12 mouse cellular contexts compared by ENCODE assay signal in the genomic region with DNA sequence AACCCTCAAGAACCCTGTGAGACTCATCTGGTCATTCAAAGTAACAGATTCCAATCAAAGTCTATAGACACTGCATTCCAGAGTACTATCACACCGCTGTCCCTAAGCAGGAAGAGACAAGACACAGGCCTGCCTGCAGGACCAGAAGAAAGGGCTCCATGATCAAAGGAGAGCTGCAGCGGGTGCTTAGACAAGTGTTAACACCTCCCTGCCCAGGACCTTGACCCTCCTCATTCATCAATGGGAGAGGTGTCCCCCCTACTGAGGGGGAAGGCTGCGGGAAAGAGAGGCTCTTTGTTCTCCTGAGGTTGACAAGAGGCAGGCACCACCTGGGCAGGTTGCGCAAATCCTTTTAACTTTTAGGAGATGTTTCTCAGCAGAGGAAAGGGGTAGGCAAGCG. TPM values are rescaled to one million over a fixed set of nuclear protein-coding genes. Genes with fewer than 3 reads are reported as not detected.
DNase-seq lines count a peak whose midpoint lies in the region; ATAC-seq lines count a peak whose summit lies in the region.
"Had no signal": no experiment of that assay in that cellular context is flagged by ENCODE, and none has a peak within 500 bp of the region (broad histone marks: within the 10 kb centered on the region; RNA-seq: fewer than 3 reads in every experiment).

No protein-coding gene starts in this region.

- peaks cover 20% of the 10 kb centered on the region for H3K36me3 ChIP-seq in kidney, embryonic 14.5 days (ENCODE audit: control insufficient read depth, insufficient read depth, low read length)
- H3K36me3 ChIP-seq in midbrain, embryonic 12.5 days: peaks cover 51% of the 10 kb centered on the region

- peak; percentile 66 for ATAC-seq in kidney, embryonic 14.5 days (ENCODE audit: low FRiP score, low TSS enrichment)
- 0 out of 2 replicates have a peak, but pooled peaks have one; percentile 38 for ATAC-seq in midbrain, embryonic 12.5 days (ENCODE audit: low FRiP score, low read depth)

- H3K4me3 ChIP-seq in kidney, embryonic 14.5 days (ENCODE audit: low read length): no peak overlapping the region
- H3K4me3 ChIP-seq in midbrain, embryonic 12.5 days: no peak overlapping the region
- H3K4me3 ChIP-seq: liver, embryonic 15.5 days; megakaryocyte, embryonic 14.5 days had no signal

- peak; percentile 29 for DNase-seq in adrenal gland, postnatal 10 days
- DNase-seq in adrenal gland, postnatal 4 days (ENCODE audit: low spot score in 2 of 2): no peak
- DNase-seq in kidney, adult 9 months: no peak
- DNase-seq in brain, adult 2 months (ENCODE audit: low read depth, low spot score): peak; percentile 10
- no peak for DNase-seq in gastrocnemius, postnatal 10 days
- DNase-seq in ovary, postnatal 36 days (ENCODE audit: low spot score): no peak
- DNase-seq: kidney, adult 2 months; thymus, postnatal 25 days had no signal

- no peak overlapping the region for H3K9ac ChIP-seq in kidney, embryonic 14.5 days (ENCODE audit: low read depth, low read length)
- H3K9ac ChIP-seq in midbrain, embryonic 12.5 days (replicated peaks): no peak overlapping the region
- H3K9ac ChIP-seq: liver, embryonic 15.5 days had no signal

- no peaks in the 10 kb centered on the region for H3K27me3 ChIP-seq in kidney, embryonic 14.5 days (ENCODE audit: control insufficient read depth, insufficient read depth, low read length)
- H3K27me3 ChIP-seq in midbrain, embryonic 12.5 days: no peaks in the 10 kb centered on the region
- H3K27me3 ChIP-seq: liver, embryonic 15.5 days had no signal

- H3K4me1 ChIP-seq in kidney, embryonic 14.5 days (ENCODE audit: control insufficient read depth, insufficient read depth, low read length): peaks cover 21% of the 10 kb centered on the region; the same call in 1 of the 2 replicates
- H3K4me1 ChIP-seq in midbrain, embryonic 12.5 days: peaks cover 20% of the 10 kb centered on the region
- H3K4me1 ChIP-seq: megakaryocyte, embryonic 14.5 days had no signal

- no peak overlapping the region for H3K27ac ChIP-seq in kidney, embryonic 14.5 days (ENCODE audit: low read depth, low read length)
- no peak overlapping the region for H3K27ac ChIP-seq in midbrain, embryonic 12.5 days (replicated peaks)
- H3K27ac ChIP-seq: liver, embryonic 15.5 days had no signal

- 34% methylated on average over 5 of the region's 5 CpGs for WGBS in kidney, embryonic 14.5 days
- WGBS in midbrain, embryonic 12.5 days: 31% methylated on average over 5 of the region's 5 CpGs

- H3K4me2 ChIP-seq in kidney, embryonic 14.5 days (replicated peaks; ENCODE audit: low read depth, low read length): no peak overlapping the region
- H3K4me2 ChIP-seq in midbrain, embryonic 12.5 days (replicated peaks): no peak overlapping the region
- H3K4me2 ChIP-seq: liver, embryonic 15.5 days had no signal

- H3K9me3 ChIP-seq in kidney, embryonic 14.5 days (ENCODE audit: control insufficient read depth, low read length): peaks cover 11% of the 10 kb centered on the region; the same call in 1 of the 2 replicates
- H3K9me3 ChIP-seq in midbrain, embryonic 12.5 days: no peaks in the 10 kb centered on the region; the same call in 1 of the 2 replicates
- H3K9me3 ChIP-seq: liver, embryonic 15.5 days had no signal

RNA-seq across cellular contexts. Expression of a gene that starts 51.5 kb away (rescaled TPM):
- 1 to 10 TPM; 5.5 to 7.7 TPM for total RNA-seq in adrenal gland, postnatal 10 days (2021)
- total RNA-seq in adrenal gland, postnatal 4 days (2021): 10 to 100 TPM; 12.3 to 13.7 TPM
- 10.3 and 16.6 TPM in 2 replicates for polyA plus RNA-seq in kidney, embryonic 14.5 days (2014; fragmentation: Nextera tagmentation; extraction: Ambion mirVana)
- 15.0 and 15.7 TPM in 2 replicates for polyA plus RNA-seq in midbrain, embryonic 12.5 days (2016; fragmentation: Nextera tagmentation; extraction: Ambion mirVana)
- total RNA-seq in gastrocnemius, postnatal 10 days (2021): 1 to 10 TPM; 6.0 to 6.1 TPM

Comparison
In these comparisons a context has a peak if more than half of its experiments do, and no peak if none do; other contexts are left out.
1. DNase-seq: peak in adrenal gland, postnatal 10 days (single experiment) and brain, adult 2 months (single experiment); none in adrenal gland, postnatal 4 days (0 of 2), kidney, adult 9 months (single experiment), gastrocnemius, postnatal 10 days (single experiment) and ovary, postnatal 36 days (single experiment).